Mouse (Mus musculus) E14TG2a.4 (cell line): ENCODE measurements around the gene Gpn1.

ENCODE experiments used
- CTCF ChIP-seq: conservative IDR thresholded peaks from 2 replicates; pipeline ENCODE4 v1.5.1; 2014; ENCODE audit warnings: low read length
- NANOG ChIP-seq: IDR thresholded peaks from 2 replicates; pipeline ENCODE4 v1.6.1; 2014; ENCODE audit warnings: borderline replicate concordance, low read length, mixed read lengths

DNA sequence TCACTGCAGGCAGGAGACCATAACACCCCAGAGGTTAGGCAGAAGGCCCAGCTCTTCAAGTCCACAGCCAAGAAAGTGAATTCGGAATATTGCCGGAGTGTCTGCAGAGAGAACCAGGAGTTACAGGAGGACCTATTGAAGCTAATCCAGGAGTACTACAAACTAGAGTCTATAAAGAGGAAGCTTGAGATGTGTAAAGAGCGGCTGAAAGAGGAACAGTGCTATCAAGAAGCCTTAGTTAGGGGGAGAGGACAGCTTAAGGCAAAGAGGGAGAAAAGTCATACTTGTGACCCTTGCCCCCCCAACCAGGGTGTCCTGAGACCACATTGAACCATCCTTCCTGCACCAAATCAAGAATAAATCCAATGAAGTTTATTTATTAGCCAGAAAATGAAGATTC lies 6.7 kb upstream of the Gpn1 start:
- no peak for TF ChIP-seq CTCF
- TF ChIP-seq NANOG, result no peak
